In genomic region chr17:56350694-56351093, GRCm38 (mm10) we compare ENCODE assay signal across 7 mouse cellular contexts. TPM values are rescaled to one million over a fixed set of nuclear protein-coding genes. Genes with fewer than 3 reads are reported as not detected.
DNase-seq lines count a peak whose midpoint lies in the region; ATAC-seq lines count a peak whose summit lies in the region.

No protein-coding gene starts in this region.

- no peaks in the 10 kb centered on the region for H3K9me3 ChIP-seq in intestine, embryonic 14.5 days (ENCODE audit: control insufficient read depth, low read length)
- no peaks in the 10 kb centered on the region for H3K9me3 ChIP-seq in midbrain, embryonic 13.5 days

- ATAC-seq in intestine, embryonic 14.5 days (replicated peaks; ENCODE audit: low FRiP score, low TSS enrichment, low read depth): peak; percentile 74
- peak; percentile 48 for ATAC-seq in midbrain, embryonic 13.5 days

- no peak overlapping the region for H3K27ac ChIP-seq in intestine, embryonic 14.5 days (ENCODE audit: low read depth)
- H3K27ac ChIP-seq in midbrain, embryonic 13.5 days: no peak overlapping the region

- H3K4me3 ChIP-seq in intestine, embryonic 14.5 days (ENCODE audit: low read depth, low read length): no peak overlapping the region
- no peak overlapping the region for H3K4me3 ChIP-seq in midbrain, embryonic 13.5 days (replicated peaks)

- no peak overlapping the region for H3K4me2 ChIP-seq in intestine, embryonic 14.5 days (ENCODE audit: low read length)
- no peak overlapping the region for H3K4me2 ChIP-seq in midbrain, embryonic 13.5 days (replicated peaks)

- peak; percentile 79 for DNase-seq in adrenal gland, adult 2 months
- DNase-seq in embryo, embryonic 10.5 days (ENCODE audit: low spot score): peak; percentile 83
- DNase-seq in gastrocnemius, postnatal 36 days: peak; percentile 65 to 73
- peak; percentile 92 for DNase-seq in intestine, embryonic 14.5 days (ENCODE audit: low spot score)
- DNase-seq in left cerebral cortex, postnatal 4 days: peak; percentile 80
- DNase-seq in spleen, adult 12 weeks (ENCODE audit: low spot score): peak; percentile 70

- H3K36me3 ChIP-seq in intestine, embryonic 14.5 days (ENCODE audit: control insufficient read depth, insufficient read depth, low read length): peaks cover 39% of the 10 kb centered on the region
- peaks cover 49% of the 10 kb centered on the region for H3K36me3 ChIP-seq in midbrain, embryonic 13.5 days

- no peak overlapping the region for H3K9ac ChIP-seq in intestine, embryonic 14.5 days (ENCODE audit: low read length)
- no peak overlapping the region for H3K9ac ChIP-seq in midbrain, embryonic 13.5 days (replicated peaks)

- no peaks in the 10 kb centered on the region for H3K4me1 ChIP-seq in intestine, embryonic 14.5 days (replicated peaks; ENCODE audit: control insufficient read depth, insufficient read depth, low read length)
- peaks cover 10% of the 10 kb centered on the region; the same call in 1 of the 2 replicates for H3K4me1 ChIP-seq in midbrain, embryonic 13.5 days (replicated peaks)

- 40% methylated on average over 2 of the region's 2 CpGs for WGBS in intestine, embryonic 14.5 days
- WGBS in midbrain, embryonic 13.5 days: 45% methylated on average over 2 of the region's 2 CpGs

- H3K27me3 ChIP-seq in intestine, embryonic 14.5 days (replicated peaks; ENCODE audit: control insufficient read depth, insufficient read depth, low read length): no peaks in the 10 kb centered on the region
- H3K27me3 ChIP-seq in midbrain, embryonic 13.5 days: no peaks in the 10 kb centered on the region

- intact Hi-C loops in gastrocnemius, postnatal 36 days (cut with DNase I): loop anchor here (2.0 to 10.0 kb wide), 2 partner anchors 14 to 314 kb away; no protein-coding TSS in a partner anchor
- intact Hi-C loops in left cerebral cortex, postnatal 4 days (cut with DNase I): no loop called here

RNA-seq across cellular contexts. Expression of gene Kdm4b, which starts 24.8 kb away (rescaled TPM):
- 10 to 100 TPM; 37.6 to 37.8 TPM for total RNA-seq in adrenal gland, adult 2 months (2021)
- polyA plus RNA-seq in adrenal gland, adult 2 months (2012; rRNA removed): 53.7 and 56.4 TPM in 2 replicates
- 10 to 100 TPM; 26.0 to 29.8 TPM for total RNA-seq in gastrocnemius, postnatal 36 days (2021)
- 28.4 and 33.5 TPM in 2 replicates for polyA plus RNA-seq in intestine, embryonic 14.5 days (2014; fragmentation: Nextera tagmentation; extraction: Ambion mirVana)
- total RNA-seq in left cerebral cortex, postnatal 4 days (2021): 100 to 1,000 TPM; 111 to 112 TPM
- polyA plus RNA-seq in midbrain, embryonic 13.5 days (2015; fragmentation: Nextera tagmentation; extraction: Ambion mirVana): 62.1 and 77.3 TPM in 2 replicates

RNA-seq across cellular contexts. Expression of gene Uhrf1, which starts 47.6 kb away (rescaled TPM):
- 1 to 10 TPM; 3.1 to 3.5 TPM for total RNA-seq in adrenal gland, adult 2 months (2021)
- polyA plus RNA-seq in adrenal gland, adult 2 months (2012; rRNA removed): 2.7 and 3.0 TPM in 2 replicates
- total RNA-seq in gastrocnemius, postnatal 36 days (2021): 1 to 10 TPM; 1.4 to 3.0 TPM
- polyA plus RNA-seq in intestine, embryonic 14.5 days (2014; fragmentation: Nextera tagmentation; extraction: Ambion mirVana): 122 and 123 TPM in 2 replicates
- 10 to 100 TPM; 12.3 to 16.2 TPM for total RNA-seq in left cerebral cortex, postnatal 4 days (2021)
- 59.9 and 62.8 TPM in 2 replicates for polyA plus RNA-seq in midbrain, embryonic 13.5 days (2015; fragmentation: Nextera tagmentation; extraction: Ambion mirVana)

RNA-seq across cellular contexts. Expression of gene Arrdc5, which starts 50.6 kb away (rescaled TPM):
- total RNA-seq in adrenal gland, adult 2 months (2021): not detected
- polyA plus RNA-seq in adrenal gland, adult 2 months (2012; rRNA removed): not detected in 2 replicates
- total RNA-seq in gastrocnemius, postnatal 36 days (2021): not detected
- 0.17 TPM in 1 of 2 replicates, not detected in the other for polyA plus RNA-seq in intestine, embryonic 14.5 days (2014; fragmentation: Nextera tagmentation; extraction: Ambion mirVana)
- not detected for total RNA-seq in left cerebral cortex, postnatal 4 days (2021)
- not detected in 2 replicates for polyA plus RNA-seq in midbrain, embryonic 13.5 days (2015; fragmentation: Nextera tagmentation; extraction: Ambion mirVana)

RNA-seq across cellular contexts. Expression of gene Plin3, which starts 58.0 kb away (rescaled TPM):
- 100 to 1,000 TPM in 1 of 2 experiments, 10 to 100 TPM in 1; 65.9 to 101 TPM for total RNA-seq in adrenal gland, adult 2 months (2021)
- 43.9 and 51.8 TPM in 2 replicates for polyA plus RNA-seq in adrenal gland, adult 2 months (2012; rRNA removed)
- total RNA-seq in gastrocnemius, postnatal 36 days (2021): 10 to 100 TPM; 44.4 to 45.7 TPM
- polyA plus RNA-seq in intestine, embryonic 14.5 days (2014; fragmentation: Nextera tagmentation; extraction: Ambion mirVana): 88.2 and 95.1 TPM in 2 replicates
- total RNA-seq in left cerebral cortex, postnatal 4 days (2021): 1 to 10 TPM; 4.5 to 6.1 TPM
- polyA plus RNA-seq in midbrain, embryonic 13.5 days (2015; fragmentation: Nextera tagmentation; extraction: Ambion mirVana): 14.8 and 16.7 TPM in 2 replicates
